Mouse (Mus musculus) thymus, adult 2 months (tissue): ENCODE measurements around the gene 1810062G17Rik.

Experiments
- CTCF ChIP-seq: fragments of 200-500 bp; IDR thresholded peaks from 2 replicates; pipeline ENCODE4 v1.5.1; 2012; ENCODE audit warnings: mild to moderate bottlenecking, control low read depth, low read length, moderate library complexity, borderline replicate concordance; ENCODE audit not compliant: control insufficient read depth, poor library complexity, insufficient read depth; ENCODE audit errors: extremely low read depth
- POLR2A ChIP-seq: fragments of 200-500 bp; IDR thresholded peaks from 2 replicates; pipeline ENCODE4 v1.6.1; 2012; ENCODE audit warnings: mild to moderate bottlenecking, low read length, control low read depth, moderate library complexity; ENCODE audit not compliant: control insufficient read depth, poor library complexity, insufficient read depth; ENCODE audit errors: extremely low read depth

DNA sequence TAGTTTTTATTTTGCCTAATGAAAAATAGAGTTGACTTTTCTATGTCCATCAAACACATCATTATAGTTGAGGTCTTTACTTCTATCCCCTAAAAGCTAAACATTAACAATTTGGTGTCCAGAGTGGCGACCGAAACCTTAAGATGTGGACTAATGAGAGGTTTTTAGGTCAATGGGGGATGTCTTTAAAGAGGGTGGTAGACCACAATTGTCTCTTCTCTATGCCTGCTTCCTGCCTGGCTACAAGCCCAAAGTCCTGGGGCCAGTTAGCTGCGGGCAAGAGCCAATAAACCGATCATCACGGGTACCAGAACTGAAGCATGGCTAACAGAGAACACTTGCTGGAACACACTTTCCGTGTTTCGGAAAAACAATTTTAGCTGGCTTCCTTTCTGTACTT is 15.0 kb upstream of the 1810062G17Rik start:
- TF ChIP-seq CTCF (no peak), POLR2A (no peak)
